Mouse (Mus musculus) lung, embryonic 16.5 days (tissue): ENCODE data around the gene Plekhf1. TPM values are rescaled to one million over a fixed set of nuclear protein-coding genes. Genes with fewer than 3 reads are reported as not detected.

Experiments used
- ATAC-seq: fragments of 200-750 bp; cut with Nextera tagmentation; 2 replicates; pipeline ENCODE4 v1.8.0; 2017; ENCODE audit warnings: low read depth, mild to moderate bottlenecking, moderate library complexity
- H3K27ac ChIP-seq: fragments of 300-500 bp; sonication (generic); 2 replicates; pipeline ENCODE4 v1.5.1; 2014; ENCODE audit warnings: mild to moderate bottlenecking, control low read depth, low read length
- H3K27me3 ChIP-seq: fragments of 300-500 bp; sonication (generic); 2 replicates; pipeline ENCODE4 v1.6.1; 2014; ENCODE audit warnings: low read depth, low read length, mixed read lengths; ENCODE audit not compliant: control insufficient read depth, insufficient read depth
- H3K36me3 ChIP-seq: fragments of 300-500 bp; sonication (generic); 2 replicates; pipeline ENCODE4 v1.6.1; 2014; ENCODE audit warnings: low read length; ENCODE audit not compliant: control insufficient read depth, insufficient read depth
- H3K4me1 ChIP-seq: fragments of 300-500 bp; sonication (generic); replicated peaks from 2 replicates; pipeline ENCODE4 v1.6.1; 2014; ENCODE audit warnings: low read length, mixed read lengths; ENCODE audit not compliant: control insufficient read depth, insufficient read depth
- H3K4me2 ChIP-seq: fragments of 300-500 bp; sonication (generic); 2 replicates; pipeline ENCODE4 v1.6.1; 2014; ENCODE audit warnings: low read depth, low read length, control low read depth
- H3K4me3 ChIP-seq: fragments of 300-500 bp; sonication (generic); 2 replicates; pipeline ENCODE4 v1.5.1; 2014; ENCODE audit warnings: mild to moderate bottlenecking, low read length, control low read depth
- H3K9ac ChIP-seq: fragments of 300-500 bp; sonication (generic); 2 replicates; pipeline ENCODE4 v1.6.1; 2014; ENCODE audit warnings: low read length, control low read depth
- H3K9me3 ChIP-seq: fragments of 300-500 bp; sonication (generic); 2 replicates; pipeline ENCODE4 v1.6.1; 2016; ENCODE audit warnings: low read length; ENCODE audit not compliant: control insufficient read depth
- WGBS: fragments of 180-500 bp; shearing (Covaris S2); extraction: QIAGEN DNeasy Blood & Tissue Kit; methylation state at CpG from one replicate; pipeline ENCODE4 v1.1.7; 2014; 5-methylcytosine and 5-hydroxymethylcytosine counted together
- polyA plus RNA-seq: library from polyadenylated mRNA; unstranded; fragments of >200 nt; fragmentation: Nextera tagmentation; extraction: Ambion mirVana; gene quantifications from 2 replicates; pipeline ENCODE4 v1.2.1, GENCODE M21; 2015

Plekhf1 gene
- polyA plus RNA-seq, 1 experiment from 2014 or later = 5.6 TPM

GRCm38 (mm10) chr7:38167724-38168141 is 60.1 kb downstream of the Plekhf1 start:
- Histone ChIP-seq H3K4me2 (peak overlapping the region; percentile 52), H3K4me3 (peak overlapping the region; percentile 33), H3K9me3 (no peaks in the 10 kb centered on the region), H3K27ac (no peak overlapping the region), H3K9ac (no peak overlapping the region; the same call in 1 of the 2 replicates), H3K27me3 (no peaks in the 10 kb centered on the region), H3K4me1 (peaks cover 7% of the 10 kb centered on the region; the same call in 1 of the 2 replicates), H3K36me3 (no peaks in the 10 kb centered on the region)
- 0 out of 2 replicates have a peak, but pooled peaks have one; percentile 56 for ATAC-seq
- WGBS = 15% methylated on average over 11 of the region's 11 CpGs

Other genes starting within 250 kb of the Plekhf1 start
- 41.1 and 46.1 TPM in 2 replicates for gene Uri1, start 204.5 kb downstream of the Plekhf1 start, polyA plus RNA-seq
- gene Ccne1, start 120.5 kb downstream of the Plekhf1 start, polyA plus RNA-seq = 40.6 and 48.5 TPM in 2 replicates
- gene 1600014C10Rik, start 44.8 kb downstream of the Plekhf1 start, polyA plus RNA-seq = 18.7 and 18.9 TPM in 2 replicates
- 55.4 and 59.7 TPM in 2 replicates for gene Pop4, start 43.4 kb upstream of the Plekhf1 start, polyA plus RNA-seq